Mouse (Mus musculus) thymus, adult 2 months (tissue): ENCODE results near the gene Rasip1.

Experiments
- CTCF ChIP-seq: fragments of 200-500 bp; IDR thresholded peaks from 2 replicates; pipeline ENCODE4 v1.5.1; 2012; ENCODE audit warnings: mild to moderate bottlenecking, control low read depth, low read length, moderate library complexity, borderline replicate concordance; ENCODE audit not compliant: control insufficient read depth, poor library complexity, insufficient read depth; ENCODE audit errors: extremely low read depth
- POLR2A ChIP-seq: fragments of 200-500 bp; IDR thresholded peaks from 2 replicates; pipeline ENCODE4 v1.6.1; 2012; ENCODE audit warnings: mild to moderate bottlenecking, low read length, control low read depth, moderate library complexity; ENCODE audit not compliant: control insufficient read depth, poor library complexity, insufficient read depth; ENCODE audit errors: extremely low read depth

DNA sequence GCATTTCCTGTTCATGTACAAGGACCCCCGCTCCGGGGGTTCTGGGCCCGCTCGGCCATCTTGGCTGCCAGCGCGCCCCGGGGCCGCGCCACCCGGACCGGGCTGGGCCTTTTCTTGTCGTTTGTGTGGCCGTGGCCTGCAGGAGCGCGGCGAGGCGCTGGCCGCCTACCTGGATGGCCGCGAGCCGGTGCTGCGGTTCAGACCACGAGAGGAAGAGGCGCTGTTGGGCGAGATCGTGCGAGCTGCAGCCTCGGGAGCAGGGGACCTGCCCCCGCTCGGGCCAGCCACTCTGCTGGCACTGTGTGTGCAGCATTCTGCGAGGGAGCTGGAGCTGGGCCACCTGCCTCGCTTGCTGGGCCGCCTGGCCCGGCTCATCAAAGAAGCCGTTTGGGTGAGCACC lies 5.2 kb downstream of the Rasip1 start:
- no peak for TF ChIP-seq CTCF
- TF ChIP-seq POLR2A = no peak
